Mouse (Mus musculus): ENCODE results near the gene Upk3bl.

GRCm38 (mm10) chr5:136026859-136027258 is 27.4 kb upstream of the Upk3bl start:
- TF ChIP-seq CTCF (IDR thresholded peaks at IDR 0.05; ENCODE audit: low read depth, low read length) (no peak), EP300 (IDR thresholded peaks at IDR 0.05; ENCODE audit: insufficient read depth, low read depth, low read length) (no peak)

Measured in ES-Bruce4 (cell line).